Mouse (Mus musculus) heart, embryonic 15.5 days (tissue): ENCODE measurements around the gene Luc7l. TPM values are rescaled to one million over a fixed set of nuclear protein-coding genes. Genes with fewer than 3 reads are reported as not detected.
"Not testable (repeated sequence)": the region's sequence is repeated elsewhere in the genome, so short reads cannot be mapped to it uniquely, and the experiment has no call there.

ENCODE experiments used
- ATAC-seq: fragments of 200-750 bp; cut with Nextera tagmentation; replicated peaks from 2 replicates; pipeline ENCODE4 v1.8.0; 2017; ENCODE audit warnings: low read depth, moderate TSS enrichment; ENCODE audit not compliant: insufficient number of reproducible peaks, insufficient read depth, low FRiP score
- H3K27ac ChIP-seq: fragments of 300-500 bp; sonication (generic); 2 replicates; pipeline ENCODE4 v1.5.1; 2015; ENCODE audit warnings: mild to moderate bottlenecking, inconsistent platforms
- H3K27me3 ChIP-seq: fragments of 300-500 bp; sonication (generic); 2 replicates; pipeline ENCODE4 v1.6.1; 2015; ENCODE audit warnings: inconsistent platforms
- H3K36me3 ChIP-seq: fragments of 300-500 bp; sonication (generic); 2 replicates; pipeline ENCODE4 v1.6.1; 2015; ENCODE audit warnings: mild to moderate bottlenecking, inconsistent platforms
- H3K4me1 ChIP-seq: fragments of 300-500 bp; sonication (generic); replicated peaks from 2 replicates; pipeline ENCODE4 v1.6.1; 2015; ENCODE audit warnings: inconsistent platforms
- H3K4me2 ChIP-seq: fragments of 300-500 bp; sonication (generic); 2 replicates; pipeline ENCODE4 v1.6.1; 2015; ENCODE audit warnings: inconsistent platforms, mild to moderate bottlenecking, moderate library complexity
- H3K4me3 ChIP-seq: fragments of 300-500 bp; sonication (generic); 2 replicates; pipeline ENCODE4 v1.5.1; 2015; ENCODE audit warnings: mild to moderate bottlenecking, inconsistent platforms
- H3K9ac ChIP-seq: fragments of 300-500 bp; sonication (generic); 2 replicates; pipeline ENCODE4 v1.6.1; 2015; ENCODE audit warnings: mild to moderate bottlenecking, inconsistent platforms
- H3K9me3 ChIP-seq: fragments of 300-500 bp; sonication (generic); replicated peaks from 2 replicates; pipeline ENCODE4 v1.6.1; 2016; ENCODE audit warnings: inconsistent platforms
- WGBS: fragments of 180-500 bp; shearing (Covaris S2); methylation state at CpG from one replicate; pipeline ENCODE4 v1.1.7; 2015; ENCODE audit warnings: mixed read lengths; 5-methylcytosine and 5-hydroxymethylcytosine counted together
- polyA plus RNA-seq: library from polyadenylated mRNA; unstranded; fragments of >200 nt; fragmentation: Nextera tagmentation; extraction: Ambion mirVana; gene quantifications from 2 replicates; pipeline ENCODE4 v1.2.1, GENCODE M21; 2015

The Luc7l gene
- polyA plus RNA-seq, 1 experiment from 2014 or later: 53.4 TPM

DNA sequence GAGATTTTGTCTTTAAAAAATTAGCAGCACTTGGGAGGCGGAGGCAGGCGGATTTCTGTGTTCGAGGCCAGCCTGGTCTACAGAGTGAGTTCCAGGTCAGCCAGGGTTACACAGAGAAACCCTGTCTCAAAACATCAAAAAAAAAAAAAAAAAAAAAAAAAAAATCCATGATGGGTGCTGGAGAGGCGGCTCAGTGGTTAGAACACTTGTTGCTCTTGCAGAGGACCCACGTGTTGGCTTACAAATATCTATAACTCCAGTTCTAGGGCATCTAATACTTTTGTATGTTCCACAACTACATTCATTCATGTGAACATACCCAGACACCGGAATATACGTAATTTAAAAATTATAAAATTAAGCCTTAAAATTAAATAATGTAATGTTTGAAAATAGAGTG is 2.6 kb downstream of the Luc7l start:
- Histone ChIP-seq H3K27me3 (no peaks in the 10 kb centered on the region), H3K4me3 (no peak overlapping the region), H3K4me1 (peaks cover 13% of the 10 kb centered on the region), H3K9ac (no peak overlapping the region), H3K27ac (no peak overlapping the region), H3K9me3 (no peaks in the 10 kb centered on the region), H3K4me2 (no peak overlapping the region), H3K36me3 (peaks cover 41% of the 10 kb centered on the region)
- no peak for ATAC-seq
- WGBS: 95% methylated on average over 7 of the region's 7 CpGs

DNA sequence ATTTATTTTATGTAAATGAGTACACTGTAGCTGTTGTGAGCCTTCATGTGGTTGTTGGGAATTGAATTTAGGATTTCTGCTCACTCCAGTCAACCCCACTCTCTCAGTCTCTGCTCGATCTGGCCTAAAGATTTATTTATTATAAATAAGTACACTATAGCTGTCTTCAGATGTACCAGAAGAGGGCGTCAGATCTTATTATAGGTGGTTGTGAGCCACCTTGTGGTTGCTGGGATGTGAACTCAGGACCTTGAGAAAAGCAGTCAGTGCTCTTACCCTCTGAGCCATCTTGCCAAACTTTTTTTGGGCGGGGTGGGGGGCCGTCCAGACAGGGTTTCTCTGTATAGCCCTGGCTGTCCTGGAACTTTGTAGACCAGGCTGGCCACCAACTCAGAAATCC is 9.1 kb downstream of the Luc7l start:
- Histone ChIP-seq H3K9me3 (no peaks in the 10 kb centered on the region), H3K36me3 (peaks cover 88% of the 10 kb centered on the region), H3K4me3 (no peak overlapping the region), H3K27ac (no peak overlapping the region), H3K9ac (no peak overlapping the region), H3K27me3 (no peaks in the 10 kb centered on the region), H3K4me1 (no peaks in the 10 kb centered on the region), H3K4me2 (no peak overlapping the region)
- ATAC-seq: no peak
- 87% methylated on average over 4 of the region's 4 CpGs for WGBS

DNA sequence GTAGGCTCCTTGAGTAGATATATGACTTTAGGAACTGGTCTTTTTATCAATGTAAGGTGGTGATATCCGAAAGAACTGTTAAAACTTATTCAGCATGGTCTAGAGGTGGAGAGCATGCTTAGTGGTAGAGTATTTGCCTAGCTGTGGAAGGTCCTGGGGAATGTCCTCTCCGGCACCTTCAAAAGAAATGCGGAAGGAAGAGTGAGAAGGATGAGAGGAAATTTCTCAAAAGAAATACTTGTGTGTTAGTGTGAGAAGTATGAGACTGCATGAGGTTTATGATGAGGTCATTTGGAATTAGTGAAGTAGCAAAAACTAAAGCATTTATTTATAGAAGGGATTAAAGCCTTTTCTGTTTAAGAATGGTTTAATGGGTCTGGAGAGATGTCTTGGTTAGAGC is 9.7 kb downstream of the Luc7l start:
- no peak overlapping the region for H3K4me2 ChIP-seq
- no peak overlapping the region for H3K9ac ChIP-seq
- peaks cover 88% of the 10 kb centered on the region for H3K36me3 ChIP-seq
- H3K9me3 ChIP-seq: no peaks in the 10 kb centered on the region
- WGBS: 95% methylated on average over 3 of the region's 3 CpGs
- no peaks in the 10 kb centered on the region for H3K27me3 ChIP-seq
- no peak for ATAC-seq
- H3K4me3 ChIP-seq: no peak overlapping the region
- no peaks in the 10 kb centered on the region for H3K4me1 ChIP-seq
- H3K27ac ChIP-seq: no peak overlapping the region

DNA sequence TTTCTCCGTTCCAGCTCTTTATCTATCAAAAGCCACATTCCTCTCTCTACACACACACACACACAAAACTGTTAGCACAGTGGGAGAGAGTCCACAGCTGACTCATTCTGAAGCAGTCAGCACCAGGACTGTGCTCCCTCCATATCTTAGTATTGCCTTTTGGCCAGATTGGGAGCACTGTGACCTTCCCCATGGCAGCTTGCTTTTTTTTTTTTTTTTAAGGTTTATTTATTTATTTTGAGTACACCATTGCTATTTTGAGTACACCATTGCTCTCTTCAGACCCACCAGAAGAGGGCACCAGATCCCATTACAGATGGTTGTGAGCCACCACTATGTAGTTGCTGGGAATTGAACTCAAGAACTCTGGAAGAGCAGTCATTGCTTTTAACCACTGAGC is 16.2 kb downstream of the Luc7l start:
- Histone ChIP-seq H3K9ac (no peak overlapping the region), H3K9me3 (no peaks in the 10 kb centered on the region), H3K4me3 (no peak overlapping the region), H3K36me3 (peaks cover 80% of the 10 kb centered on the region), H3K27ac (no peak overlapping the region), H3K27me3 (no peaks in the 10 kb centered on the region), H3K4me2 (no peak overlapping the region), H3K4me1 (no peaks in the 10 kb centered on the region; the same call in 1 of the 2 replicates)
- WGBS: 36% methylated on average over 1 of the region's 1 CpGs
- ATAC-seq: no peak

DNA sequence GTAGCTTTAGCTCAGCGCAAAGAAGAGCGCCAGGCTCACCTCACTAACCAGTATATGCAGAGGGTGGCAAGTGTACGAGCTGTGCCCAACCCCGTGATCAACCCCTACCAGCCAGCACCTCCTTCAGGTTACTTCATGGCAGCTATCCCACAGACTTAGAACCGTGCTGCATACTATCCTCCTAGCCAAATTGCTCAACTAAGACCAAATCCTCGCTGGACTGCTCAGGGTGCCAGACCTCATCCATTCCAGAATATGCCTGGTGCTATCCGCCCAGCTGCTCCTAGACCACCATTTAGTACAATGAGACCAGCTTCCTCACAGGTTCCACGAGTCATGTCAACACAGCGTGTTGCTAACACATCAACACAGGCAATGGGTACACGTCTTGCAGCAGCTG is 16.9 kb downstream of the Luc7l start:
- H3K4me3 ChIP-seq, H3K27me3 ChIP-seq, ATAC-seq, H3K4me2 ChIP-seq, H3K4me1 ChIP-seq, H3K9ac ChIP-seq, H3K27ac ChIP-seq, H3K9me3 ChIP-seq: not testable (repeated sequence)
- WGBS: 91% methylated on average over 10 of the region's 10 CpGs
- peaks cover 76% of the 10 kb centered on the region for H3K36me3 ChIP-seq

DNA sequence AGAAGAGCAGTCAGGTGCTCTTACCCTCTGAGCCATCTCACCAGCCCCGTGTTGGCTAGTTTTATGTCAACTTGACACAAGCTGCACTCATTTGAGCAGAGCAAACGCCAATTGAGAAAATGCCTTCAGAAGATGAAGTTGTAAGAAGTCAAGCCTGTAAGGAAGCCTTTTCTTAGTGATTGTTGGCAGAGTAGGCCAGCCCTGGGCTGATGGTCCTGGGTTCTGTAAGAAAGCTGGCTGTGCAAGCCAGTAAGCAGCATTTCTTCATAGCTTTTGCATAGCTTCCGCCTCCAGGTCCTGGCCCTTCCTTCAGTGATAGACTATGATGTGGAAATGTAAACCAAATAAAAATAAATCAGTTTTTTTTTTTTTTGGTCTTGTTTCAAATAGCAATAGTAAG is 19.9 kb downstream of the Luc7l start:
- peaks cover 73% of the 10 kb centered on the region for H3K36me3 ChIP-seq
- no peak overlapping the region for H3K27ac ChIP-seq
- ATAC-seq: no peak
- 87% methylated on average over 3 of the region's 3 CpGs for WGBS
- no peak overlapping the region for H3K9ac ChIP-seq
- no peaks in the 10 kb centered on the region for H3K9me3 ChIP-seq
- no peak overlapping the region for H3K4me2 ChIP-seq
- no peaks in the 10 kb centered on the region for H3K27me3 ChIP-seq
- H3K4me1 ChIP-seq: no peaks in the 10 kb centered on the region; the same call in 1 of the 2 replicates
- H3K4me3 ChIP-seq: no peak overlapping the region

DNA sequence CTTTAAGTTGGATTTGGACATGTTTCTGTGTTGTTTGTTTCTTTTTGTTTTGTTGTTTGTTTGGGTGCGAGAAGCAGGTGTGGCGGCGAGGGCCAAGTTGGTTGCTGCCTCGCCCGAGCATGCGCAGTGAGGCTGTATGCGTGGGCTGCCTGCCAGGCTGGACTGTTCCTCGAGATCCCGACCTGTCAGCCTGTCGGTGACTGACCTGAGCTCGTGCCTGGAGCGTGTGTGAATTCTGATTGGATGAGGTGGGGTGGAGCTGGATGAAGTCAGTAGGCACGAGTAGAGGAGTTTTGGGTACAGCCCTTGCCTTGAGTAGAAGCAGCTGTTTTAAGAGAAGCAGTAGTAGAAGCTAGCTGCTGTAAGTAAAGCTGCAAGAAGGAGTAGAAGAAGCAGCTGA is 23.2 kb downstream of the Luc7l start:
- H3K36me3 ChIP-seq: peaks cover 73% of the 10 kb centered on the region
- no peak overlapping the region for H3K27ac ChIP-seq
- H3K9me3 ChIP-seq: no peaks in the 10 kb centered on the region
- H3K27me3 ChIP-seq: no peaks in the 10 kb centered on the region
- H3K4me1 ChIP-seq: no peaks in the 10 kb centered on the region
- H3K4me2 ChIP-seq: no peak overlapping the region
- 80% methylated on average over 13 of the region's 13 CpGs for WGBS
- H3K4me3 ChIP-seq: no peak overlapping the region
- H3K9ac ChIP-seq: no peak overlapping the region
- ATAC-seq: no peak

DNA sequence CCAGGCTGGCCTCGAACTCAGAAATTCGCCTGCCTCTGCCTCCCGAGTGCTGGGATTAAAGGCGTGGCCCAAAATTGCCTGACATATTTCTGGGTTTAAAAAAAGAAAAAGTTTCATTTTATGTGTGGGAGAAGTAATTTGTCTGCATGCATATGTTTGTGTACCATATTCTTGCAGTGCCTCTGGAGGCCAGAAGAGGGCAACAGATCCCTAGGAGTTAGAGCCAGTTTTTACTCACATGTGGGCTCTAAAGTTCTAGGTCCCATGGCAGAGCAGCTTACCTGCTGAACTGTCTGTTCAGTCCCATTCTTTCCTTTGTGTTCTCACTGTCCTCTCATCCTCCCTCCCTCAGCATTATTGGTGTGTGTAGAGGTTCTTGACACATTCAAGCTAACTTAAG is 24.0 kb downstream of the Luc7l start:
- Histone ChIP-seq H3K9me3 (no peaks in the 10 kb centered on the region), H3K36me3 (peaks cover 73% of the 10 kb centered on the region), H3K9ac (no peak overlapping the region), H3K27me3 (no peaks in the 10 kb centered on the region), H3K4me3 (no peak overlapping the region), H3K27ac (no peak overlapping the region), H3K4me1 (no peaks in the 10 kb centered on the region), H3K4me2 (no peak overlapping the region)
- no peak for ATAC-seq
- 89% methylated on average over 4 of the region's 4 CpGs for WGBS

DNA sequence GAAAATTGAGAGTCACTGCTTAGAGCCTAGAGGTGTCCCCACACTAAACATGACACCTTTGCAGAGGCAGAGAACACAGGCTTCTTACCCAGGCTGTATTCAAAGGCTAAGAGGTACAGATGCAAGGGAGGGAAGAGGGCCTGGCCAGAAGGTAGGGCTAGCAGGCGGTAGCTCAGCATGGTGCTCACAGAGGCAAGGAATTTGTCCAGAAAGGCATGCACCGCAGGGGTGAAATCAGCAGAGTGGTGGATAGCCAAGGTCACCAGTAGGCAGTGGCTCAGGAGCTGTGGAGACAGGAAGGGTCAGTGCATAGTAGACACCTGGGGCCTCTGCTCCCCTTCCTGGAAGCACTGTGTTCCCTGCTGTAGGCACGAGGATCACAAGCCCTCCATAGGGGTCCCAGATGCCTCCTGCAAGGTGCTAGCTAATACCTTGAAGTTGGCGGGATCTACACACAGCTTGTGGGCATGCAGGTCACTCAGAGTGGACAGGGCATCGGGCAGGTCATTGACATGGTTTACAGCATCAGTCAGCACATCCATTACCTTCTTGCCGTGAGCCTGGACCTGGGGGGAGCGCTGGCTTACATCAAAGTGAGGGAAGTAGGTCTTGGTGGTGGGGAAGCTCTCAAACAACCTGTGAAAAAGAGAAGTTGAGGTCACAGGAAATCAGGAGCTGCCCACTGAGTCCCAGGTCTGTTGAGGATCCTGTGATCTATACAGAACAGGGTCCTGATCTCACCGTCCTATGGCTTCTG is 33.7 kb downstream of the Luc7l start:
- Histone ChIP-seq H3K27ac (no peak overlapping the region), H3K9ac (no peak overlapping the region), H3K27me3 (no peaks in the 10 kb centered on the region), H3K36me3 (peaks cover 62% of the 10 kb centered on the region), H3K4me3 (no peak overlapping the region), H3K4me1 (no peaks in the 10 kb centered on the region), H3K9me3 (no peaks in the 10 kb centered on the region), H3K4me2 (no peak overlapping the region)
- WGBS: 81% methylated on average over 8 of the region's 8 CpGs
- no peak for ATAC-seq

DNA sequence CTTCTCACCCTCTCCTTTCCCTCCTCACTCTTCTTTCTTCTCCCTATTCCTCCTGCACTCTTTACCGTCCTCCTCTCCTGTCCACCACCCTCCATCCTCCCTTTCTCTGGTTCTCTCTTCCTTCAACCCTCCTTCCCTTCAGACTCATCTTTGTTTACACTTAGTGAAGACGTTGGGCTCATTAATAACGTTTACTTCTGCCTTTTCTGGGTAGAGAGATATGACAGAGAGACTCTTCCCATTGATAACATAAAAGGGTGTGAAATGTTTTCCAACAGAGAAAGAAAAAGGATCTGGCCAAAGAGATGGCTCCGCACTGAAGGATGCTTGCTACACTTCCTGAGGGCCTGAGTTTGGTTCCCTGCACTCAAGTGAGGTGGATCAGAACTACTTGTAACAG is 36.8 kb downstream of the Luc7l start:
- Histone ChIP-seq H3K9ac (no peak overlapping the region), H3K27me3 (no peaks in the 10 kb centered on the region), H3K4me2 (no peak overlapping the region), H3K36me3 (peaks cover 32% of the 10 kb centered on the region), H3K4me1 (no peaks in the 10 kb centered on the region), H3K4me3 (no peak overlapping the region), H3K9me3 (0 out of 2 replicates have a peak, but pooled peaks cover 3% of the 10 kb centered on the region), H3K27ac (no peak overlapping the region)
- WGBS: 82% methylated on average over 4 of the region's 4 CpGs
- no peak for ATAC-seq

DNA sequence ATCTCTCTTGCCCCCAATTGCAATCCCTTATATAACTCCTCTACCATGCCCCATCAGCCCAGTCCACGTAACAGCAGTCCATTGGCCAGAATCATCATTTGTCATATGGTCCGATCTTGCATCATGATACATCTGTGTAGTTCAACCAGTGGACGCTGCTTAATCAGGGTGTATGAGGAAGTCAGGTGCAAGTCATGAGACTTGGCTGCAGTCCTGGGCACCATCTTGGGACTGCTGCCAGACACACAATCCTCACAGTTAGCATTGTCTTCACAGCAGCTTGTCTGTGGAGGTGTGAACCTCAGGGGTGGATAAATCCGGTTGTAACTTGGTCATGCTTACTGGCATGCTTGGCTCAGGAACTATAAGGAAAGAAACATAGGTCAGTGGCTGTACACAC is 45.6 kb downstream of the Luc7l start:
- not testable (repeated sequence) for ATAC-seq, H3K9me3 ChIP-seq, H3K9ac ChIP-seq, H3K4me2 ChIP-seq, H3K4me3 ChIP-seq, H3K36me3 ChIP-seq, H3K4me1 ChIP-seq, H3K27me3 ChIP-seq, H3K27ac ChIP-seq
- WGBS: 83% methylated on average over 4 of the region's 4 CpGs

DNA sequence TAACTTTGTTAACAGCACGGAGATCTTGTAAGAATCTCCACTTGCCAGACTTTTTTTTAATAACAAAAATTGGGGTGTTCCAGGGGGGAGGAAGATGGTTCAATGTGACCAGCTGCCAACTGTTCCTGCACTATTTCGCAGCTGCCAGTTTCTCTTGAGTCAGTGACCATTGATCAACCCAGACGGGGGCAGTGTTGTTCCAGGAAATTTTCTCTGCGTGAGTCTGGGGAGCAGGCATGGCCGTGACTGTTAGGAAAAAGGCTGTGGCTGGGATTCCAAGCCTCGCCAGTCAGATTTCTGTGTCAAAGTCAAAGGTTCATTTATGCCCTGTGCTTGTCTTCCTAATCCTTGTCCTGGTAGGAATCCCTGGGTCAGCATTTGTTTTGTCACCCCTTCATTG is 61.6 kb downstream of the Luc7l start:
- Histone ChIP-seq H3K9ac (no peak overlapping the region), H3K27me3 (peaks cover 8% of the 10 kb centered on the region), H3K4me3 (no peak overlapping the region), H3K4me1 (peaks cover 12% of the 10 kb centered on the region), H3K36me3 (no peaks in the 10 kb centered on the region), H3K4me2 (no peak overlapping the region), H3K9me3 (no peaks in the 10 kb centered on the region), H3K27ac (no peak overlapping the region)
- 9% methylated on average over 6 of the region's 6 CpGs for WGBS
- ATAC-seq: 0 out of 2 replicates have a peak, but pooled peaks have one; percentile 62
